Mouse (Mus musculus) MEL (cell line): Measurements from ENCODE around the gene Hnrnpk. TPM values are rescaled to one million over a fixed set of nuclear protein-coding genes. Genes with fewer than 3 reads are reported as not detected.

ENCODE experiments used
- DNase-seq: peaks from one replicate; pipeline ENCODE4 v3.0.0; 2011; ENCODE audit warnings: low read depth, low spot score
- H3K27ac ChIP-seq: 2 replicates; pipeline ENCODE4 v1.5.1; 2012; ENCODE audit warnings: low read depth, mild to moderate bottlenecking, control low read depth, low read length, moderate library complexity; ENCODE audit not compliant: control insufficient read depth
- H3K27me3 ChIP-seq, 2 experiments: fragments of 150-350 bp in 1 of 2; sonication (generic) in 1 of 2; 2 replicates each; pipeline ENCODE4 v1.6.1; 2012; ENCODE audit warnings: low read length in 2 of 2, mild to moderate bottlenecking in 2 of 2, improper control_type of control experiment in 1 of 2, moderate library complexity in 1 of 2; ENCODE audit not compliant: insufficient read depth in 2 of 2, control insufficient read depth in 1 of 2
- H3K36me3 ChIP-seq, 2 experiments: 2 replicates each; pipeline ENCODE4 v1.6.1; 2012 to 2014; ENCODE audit warnings: low read length in 2 of 2, improper control_type of control experiment in 1 of 2, inconsistent platforms in 1 of 2, mild to moderate bottlenecking in 1 of 2; ENCODE audit not compliant: insufficient read depth in 2 of 2, control insufficient read depth in 1 of 2
- H3K4me1 ChIP-seq, 2 experiments: fragments of 150-350 bp in 1 of 2; sonication (generic) in 1 of 2; 2 replicates each; pipeline ENCODE4 v1.6.1; 2012; ENCODE audit warnings: low read length in 2 of 2, improper control_type of control experiment in 1 of 2, mild to moderate bottlenecking in 1 of 2; ENCODE audit not compliant: insufficient read depth in 2 of 2, control insufficient read depth in 1 of 2
- H3K4me3 ChIP-seq, 2 experiments: fragments of 150-350 bp in 1 of 2; sonication (generic) in 1 of 2; 2 replicates each; pipeline ENCODE4 v1.5.1; 2012; ENCODE audit warnings: low read depth in 2 of 2, low read length in 2 of 2, mild to moderate bottlenecking in 2 of 2, moderate library complexity in 2 of 2, control low read depth in 1 of 2, improper control_type of control experiment in 1 of 2; ENCODE audit not compliant: control insufficient read depth in 1 of 2, insufficient read depth in 1 of 2
- H3K79me2 ChIP-seq: 2 replicates; pipeline ENCODE4 v1.6.1; 2012; ENCODE audit warnings: mild to moderate bottlenecking, low read length, moderate library complexity; ENCODE audit not compliant: control insufficient read depth, poor library complexity, insufficient read depth
- H3K9ac ChIP-seq: 2 replicates; pipeline ENCODE4 v1.6.1; 2012; ENCODE audit warnings: low read depth, mild to moderate bottlenecking, control low read depth, low read length, moderate library complexity; ENCODE audit not compliant: control insufficient read depth, poor library complexity, severe bottlenecking
- H3K9me3 ChIP-seq: fragments of 150-350 bp; sonication (generic); replicated peaks from 2 replicates; pipeline ENCODE4 v1.6.1; 2012; ENCODE audit warnings: mild to moderate bottlenecking, low read length, improper control_type of control experiment, moderate library complexity; ENCODE audit not compliant: insufficient read depth
- CHD2 ChIP-seq: IDR thresholded peaks from 2 replicates; pipeline ENCODE4 v1.6.1; 2011; ENCODE audit warnings: low read length, improper control_type of control experiment
- E2F4 ChIP-seq: IDR thresholded peaks from 2 replicates; pipeline ENCODE4 v1.6.1; 2011; ENCODE audit warnings: low read depth, low read length, improper control_type of control experiment, borderline replicate concordance
- ELF1 ChIP-seq: IDR thresholded peaks from 2 replicates; pipeline ENCODE4 v1.6.1; 2014; ENCODE audit warnings: low read depth, mild to moderate bottlenecking, inconsistent platforms, low read length, improper control_type of control experiment, moderate library complexity
- ETS1 ChIP-seq: IDR thresholded peaks from 2 replicates; pipeline ENCODE4 v1.6.1; 2012; ENCODE audit warnings: low read depth, mild to moderate bottlenecking, inconsistent platforms, low read length, improper control_type of control experiment, moderate library complexity
- GABPA ChIP-seq: IDR thresholded peaks from 2 replicates; pipeline ENCODE4 v1.6.1; 2012; ENCODE audit warnings: low read depth, mild to moderate bottlenecking, inconsistent platforms, low read length, improper control_type of control experiment, moderate library complexity
- HCFC1 ChIP-seq: IDR thresholded peaks from 2 replicates; pipeline ENCODE4 v1.6.1; 2012; ENCODE audit warnings: low read depth, mild to moderate bottlenecking, inconsistent platforms, low read length, improper control_type of control experiment, moderate library complexity
- KAT2A ChIP-seq: conservative IDR thresholded peaks from 2 replicates; pipeline ENCODE4 v1.6.1; 2012; ENCODE audit warnings: low read depth, low read length, improper control_type of control experiment, inconsistent platforms
- MAZ ChIP-seq: IDR thresholded peaks from 2 replicates; pipeline ENCODE4 v1.6.1; 2012; ENCODE audit warnings: low read depth, mild to moderate bottlenecking, inconsistent platforms, low read length, improper control_type of control experiment
- MXI1 ChIP-seq: IDR thresholded peaks from 2 replicates; pipeline ENCODE4 v1.6.1; 2011; ENCODE audit warnings: mild to moderate bottlenecking, low read depth, low read length, improper control_type of control experiment
- MYC ChIP-seq: IDR thresholded peaks from 2 replicates; pipeline ENCODE4 v1.6.1; 2011; ENCODE audit warnings: low read depth, mild to moderate bottlenecking, low read length, improper control_type of control experiment, moderate library complexity
- NELFE ChIP-seq: IDR thresholded peaks from 2 replicates; pipeline ENCODE4 v1.6.1; 2011; ENCODE audit warnings: low read depth, low read length, improper control_type of control experiment
- POLR2A ChIP-seq, 2 experiments: IDR thresholded peaks; 2 replicates each; pipeline ENCODE4 v1.6.1; 2011 to 2012; ENCODE audit warnings: low read length in 2 of 2, mild to moderate bottlenecking in 2 of 2, control low read depth in 1 of 2, improper control_type of control experiment in 1 of 2, low read depth in 1 of 2, moderate library complexity in 1 of 2; ENCODE audit not compliant: control insufficient read depth in 1 of 2, insufficient read depth in 1 of 2, poor library complexity in 1 of 2
- RAD21 ChIP-seq: IDR thresholded peaks from 2 replicates; pipeline ENCODE4 v1.6.1; 2011; ENCODE audit warnings: mild to moderate bottlenecking, low read depth, low read length, improper control_type of control experiment
- RCOR1 ChIP-seq: IDR thresholded peaks from 2 replicates; pipeline ENCODE4 v1.6.1; 2012; ENCODE audit warnings: low read depth, mild to moderate bottlenecking, inconsistent platforms, low read length, improper control_type of control experiment
- SIN3A ChIP-seq: IDR thresholded peaks from 2 replicates; pipeline ENCODE4 v1.6.1; 2012; ENCODE audit warnings: low read length, improper control_type of control experiment, inconsistent platforms
- TCF12 ChIP-seq: IDR thresholded peaks from 2 replicates; pipeline ENCODE4 v1.6.1; 2014; ENCODE audit warnings: low read depth, mild to moderate bottlenecking, inconsistent platforms, low read length, improper control_type of control experiment, moderate library complexity
- ZC3H11A ChIP-seq: IDR thresholded peaks from 2 replicates; pipeline ENCODE4 v1.6.1; 2012; ENCODE audit warnings: low read depth, mild to moderate bottlenecking, inconsistent platforms, low read length, improper control_type of control experiment
- ZMIZ1 ChIP-seq: IDR thresholded peaks from 2 replicates; pipeline ENCODE4 v1.6.1; 2012; ENCODE audit warnings: low read depth, mild to moderate bottlenecking, inconsistent platforms, low read length, improper control_type of control experiment, moderate library complexity
- ZNF384 ChIP-seq: IDR thresholded peaks from 2 replicates; pipeline ENCODE4 v1.6.1; 2012; ENCODE audit warnings: low read depth, mild to moderate bottlenecking, inconsistent platforms, low read length, improper control_type of control experiment
- polyA plus RNA-seq, 2 experiments: library from polyadenylated mRNA; stranded (reverse) in 1 of 2; unstranded in 1 of 2; fragments of >175 nt in 1 of 2; fragments of >200 nt in 1 of 2; gene quantifications; 2 replicates each; pipeline versions ENCODE4 v1.2.1 to v1.2.4; 2012; ENCODE audit warnings: low replicate concordance in 2 of 2, low read depth in 1 of 2; ENCODE audit not compliant: insufficient read length in 2 of 2, insufficient read depth in 1 of 2, missing spikeins in 1 of 2
- total RNA-seq: library from RNA; depleted of rRNA; stranded (reverse); fragments of 300-350 nt; gene quantifications from 2 replicates; pipeline ENCODE4 v1.2.3, GENCODE M21; 2012

Hnrnpk gene
- total and polyA plus RNA-seq, 3 experiments, result 542 to 1,739 (median 1,502) TPM

- Histone ChIP-seq H3K4me3 (peak overlapping the region; percentile 67 to 88), H3K27me3 (peaks cover 0 to 4% of the 10 kb centered on the region in 2 experiments; a peak in 1 of 4 replicates), H3K4me1 (peaks cover 2 to 6% of the 10 kb centered on the region in 2 experiments; a peak in 2 of 4 replicates), H3K79me2 (no peaks in the 10 kb centered on the region), H3K36me3 (no peaks in the 10 kb centered on the region), H3K27ac (peak overlapping the region; percentile 25), H3K9me3 (no peaks in the 10 kb centered on the region), H3K9ac (peak overlapping the region; percentile 69)
- TF ChIP-seq HCFC1, result 0 out of 2 replicates have a peak, but pooled peaks have one; percentile 2
- TF ChIP-seq NELFE, result 0 out of 2 replicates have a peak, but pooled peaks have one; percentile 23
- 0 out of 2 replicates have a peak, but pooled peaks have one; percentile 5 for TF ChIP-seq MXI1
- TF ChIP-seq TCF12, result no peak
- TF ChIP-seq SIN3A, result peak; percentile 65
- TF ChIP-seq POLR2A (IDR thresholded peaks at IDR 0.05; ENCODE audit: control insufficient read depth in 1 of 2, insufficient read depth in 1 of 2, low read depth in 1 of 2, low read length in 2 of 2, poor library complexity in 1 of 2), result peak in 1 of 2 experiments; percentile 47; a peak in 1 of 4 replicates
- no peak for DNase-seq
Measured at GRCm38 (mm10) chr13:58359304-58359653, 43.9 kb downstream of the Hnrnpk start.

GRCm38 (mm10) chr13:58358629-58359303, 44.4 kb downstream of the Hnrnpk start, which contains the start of gene Kif27:
TSS of gene Kif27 (minus strand) at chr13:58359122.
- H3K79me2 ChIP-seq, result no peaks in the 10 kb centered on the region
- H3K4me3 ChIP-seq, result peak within 1 kb of the TSS; percentile 67 to 88
- 0 out of 4 replicates have a peak, but pooled peaks cover 0 to 3% of the 10 kb centered on the region in 2 experiments for H3K4me1 ChIP-seq
- peak within 1 kb of the TSS; percentile 69 for H3K9ac ChIP-seq
- H3K27me3 ChIP-seq, result peaks cover 0 to 4% of the 10 kb centered on the region in 2 experiments; a peak in 2 of 4 replicates
- TF ChIP-seq TCF12 (no peak), HCFC1 (peak; percentile 29; the same call in 1 of the 2 replicates), E2F4 (no peak), NELFE (no peak), MXI1 (peak; percentile 93), MAZ (no peak), RAD21 (no peak), CHD2 (no peak), ELF1 (0 out of 2 replicates have a peak, but pooled peaks have one; percentile 16), SIN3A (peak; percentile 84), GABPA (no peak), ZMIZ1 (no peak), ETS1 (no peak), ZNF384 (no peak), ZC3H11A (no peak), RCOR1 (no peak), KAT2A (no peak), MYC (no peak)
- H3K27ac ChIP-seq, result peak within 1 kb of the TSS; percentile 25
- DNase-seq, result peak; percentile 97
- no peaks in the 10 kb centered on the region for H3K36me3 ChIP-seq
- H3K9me3 ChIP-seq, result no peaks in the 10 kb centered on the region
